Mouse (Mus musculus): ENCODE results near the gene Ncam1.

DNA sequence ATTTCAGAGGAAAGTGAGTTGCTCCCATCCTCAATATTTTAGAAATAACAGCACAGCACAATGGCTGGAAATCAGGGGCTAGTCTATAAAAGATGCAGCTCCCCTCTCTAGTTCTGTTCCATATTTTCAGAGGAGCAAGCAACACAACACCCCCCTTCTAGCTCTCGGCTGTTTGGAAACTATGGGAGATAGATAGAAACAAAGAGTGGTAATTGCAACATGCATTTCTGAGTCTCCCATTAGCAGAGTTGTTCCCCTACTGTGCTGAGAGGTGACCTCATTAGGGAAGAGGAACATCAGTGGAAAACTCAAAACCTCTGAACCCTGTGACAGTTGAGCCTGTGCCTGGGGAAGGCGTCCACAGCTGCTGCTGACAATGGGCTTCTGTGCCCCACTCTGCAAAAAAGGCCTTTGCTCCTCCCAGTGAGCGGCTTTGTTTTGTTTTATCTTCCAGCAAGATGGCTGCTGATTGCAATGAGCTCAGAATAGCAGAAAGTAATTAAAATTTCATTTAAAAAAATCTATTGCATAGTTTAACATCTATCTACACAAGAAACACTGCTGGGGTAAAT lies 174.7 kb downstream of the Ncam1 start:
- TF ChIP-seq CTCF (IDR thresholded peaks at IDR 0.05; ENCODE audit: control insufficient read depth, insufficient read depth, low read length) (no peak), POLR2A (IDR thresholded peaks at IDR 0.05; ENCODE audit: borderline replicate concordance, control insufficient read depth, low read depth, low read length) (no peak)
